Mouse (Mus musculus) neural tube, embryonic 13.5 days (tissue): ENCODE results near the gene C1ql3. TPM values are rescaled to one million over a fixed set of nuclear protein-coding genes. Genes with fewer than 3 reads are reported as not detected.

Experiments
- ATAC-seq: fragments of 200-750 bp; cut with Nextera tagmentation; 2 replicates; pipeline ENCODE4 v1.8.0; 2017; ENCODE audit warnings: low read depth, mild to moderate bottlenecking, moderate TSS enrichment, moderate library complexity
- H3K27ac ChIP-seq: fragments of 300-500 bp; sonication (generic); replicated peaks from 2 replicates; pipeline ENCODE4 v1.5.1; 2015; ENCODE audit warnings: moderate library complexity, mild to moderate bottlenecking, inconsistent platforms
- H3K27me3 ChIP-seq: fragments of 300-500 bp; sonication (generic); 2 replicates; pipeline ENCODE4 v1.6.1; 2015; ENCODE audit warnings: mild to moderate bottlenecking, inconsistent platforms
- H3K36me3 ChIP-seq: fragments of 300-500 bp; sonication (generic); 2 replicates; pipeline ENCODE4 v1.6.1; 2015; ENCODE audit warnings: mild to moderate bottlenecking, inconsistent platforms
- H3K4me1 ChIP-seq: fragments of 300-500 bp; sonication (generic); replicated peaks from 2 replicates; pipeline ENCODE4 v1.6.1; 2015; ENCODE audit warnings: inconsistent platforms
- H3K4me2 ChIP-seq: fragments of 300-500 bp; sonication (generic); 2 replicates; pipeline ENCODE4 v1.6.1; 2015; ENCODE audit warnings: inconsistent platforms, mild to moderate bottlenecking, moderate library complexity
- H3K4me3 ChIP-seq: fragments of 300-500 bp; sonication (generic); 2 replicates; pipeline ENCODE4 v1.5.1; 2015; ENCODE audit warnings: mild to moderate bottlenecking, inconsistent platforms
- H3K9ac ChIP-seq: fragments of 300-500 bp; sonication (generic); 2 replicates; pipeline ENCODE4 v1.6.1; 2015; ENCODE audit warnings: moderate library complexity, mild to moderate bottlenecking, inconsistent platforms
- H3K9me3 ChIP-seq: fragments of 300-500 bp; sonication (generic); 2 replicates; pipeline ENCODE4 v1.6.1; 2016; ENCODE audit warnings: inconsistent platforms
- WGBS: fragments of 180-500 bp; shearing (Covaris S2); methylation state at CpG from one replicate; pipeline ENCODE4 v1.1.7; 2015; 5-methylcytosine and 5-hydroxymethylcytosine counted together
- polyA plus RNA-seq: library from polyadenylated mRNA; unstranded; fragments of >200 nt; fragmentation: Nextera tagmentation; extraction: Ambion mirVana; gene quantifications from 2 replicates; pipeline ENCODE4 v1.2.1, GENCODE M21; 2015

C1ql3 gene
- 2.8 and 3.6 TPM in 2 replicates for polyA plus RNA-seq

- peaks cover 59% of the 10 kb centered on the region for H3K27me3 ChIP-seq
- no peaks in the 10 kb centered on the region for H3K9me3 ChIP-seq
- peak within 1 kb of the TSS; percentile 70 for H3K9ac ChIP-seq
- peak within 1 kb of the TSS; percentile 54 for H3K4me3 ChIP-seq
- H3K4me2 ChIP-seq: peak within 1 kb of the TSS; percentile 99
- ATAC-seq: no peak
- H3K4me1 ChIP-seq: peaks cover 29% of the 10 kb centered on the region
- WGBS: under 1% methylated on average over 19 of the region's 19 CpGs
- peak within 1 kb of the TSS; percentile 35; the same call in 1 of the 2 replicates for H3K27ac ChIP-seq
- H3K36me3 ChIP-seq: no peaks in the 10 kb centered on the region
Observed at GRCm38 (mm10) chr2:13011472-13011871, at the start of gene C1ql3. Gene C1ql3, minus strand, starts transcription at chr2:13011806.

GRCm38 (mm10) chr2:13060426-13061170, 49.0 kb upstream of the C1ql3 start:
- Histone ChIP-seq H3K4me1 (no peaks in the 10 kb centered on the region), H3K9ac (no peak overlapping the region), H3K9me3 (no peaks in the 10 kb centered on the region), H3K4me3 (no peak overlapping the region), H3K27me3 (no peaks in the 10 kb centered on the region), H3K27ac (no peak overlapping the region), H3K4me2 (no peak overlapping the region), H3K36me3 (no peaks in the 10 kb centered on the region)
- no peak for ATAC-seq
- 87% methylated on average over 5 of the region's 5 CpGs for WGBS

- Histone ChIP-seq H3K4me3 (no peak overlapping the region), H3K36me3 (no peaks in the 10 kb centered on the region), H3K4me1 (no peaks in the 10 kb centered on the region), H3K4me2 (no peak overlapping the region), H3K27me3 (no peaks in the 10 kb centered on the region), H3K9ac (no peak overlapping the region), H3K27ac (no peak overlapping the region), H3K9me3 (no peaks in the 10 kb centered on the region)
- no peak for ATAC-seq
- 87% methylated on average over 6 of the region's 6 CpGs for WGBS
Observed at GRCm38 (mm10) chr2:13048649-13049048, 37.0 kb upstream of the C1ql3 start.

GRCm38 (mm10) chr2:13044555-13044954, 32.9 kb upstream of the C1ql3 start:
- no peak overlapping the region for H3K4me3 ChIP-seq
- H3K4me2 ChIP-seq: no peak overlapping the region
- no peaks in the 10 kb centered on the region for H3K27me3 ChIP-seq
- WGBS: 93% methylated on average over 4 of the region's 4 CpGs
- no peak for ATAC-seq
- H3K27ac ChIP-seq: no peak overlapping the region
- H3K4me1 ChIP-seq: no peaks in the 10 kb centered on the region
- H3K9me3 ChIP-seq: no peaks in the 10 kb centered on the region
- H3K9ac ChIP-seq: no peak overlapping the region
- H3K36me3 ChIP-seq: no peaks in the 10 kb centered on the region

- H3K4me2 ChIP-seq: no peak overlapping the region
- H3K9ac ChIP-seq: no peak overlapping the region
- WGBS: 94% methylated on average over 4 of the region's 4 CpGs
- no peaks in the 10 kb centered on the region for H3K27me3 ChIP-seq
- H3K27ac ChIP-seq: no peak overlapping the region
- ATAC-seq: no peak
- H3K4me3 ChIP-seq: no peak overlapping the region
- no peaks in the 10 kb centered on the region for H3K36me3 ChIP-seq
- H3K9me3 ChIP-seq: no peaks in the 10 kb centered on the region
- H3K4me1 ChIP-seq: no peaks in the 10 kb centered on the region
Observed at GRCm38 (mm10) chr2:13039785-13040184, 28.2 kb upstream of the C1ql3 start.

GRCm38 (mm10) chr2:13038772-13039171, 27.2 kb upstream of the C1ql3 start:
- H3K4me2 ChIP-seq: no peak overlapping the region
- no peaks in the 10 kb centered on the region for H3K36me3 ChIP-seq
- H3K4me1 ChIP-seq: no peaks in the 10 kb centered on the region
- 87% methylated on average over 3 of the region's 3 CpGs for WGBS
- ATAC-seq: no peak
- H3K27me3 ChIP-seq: no peaks in the 10 kb centered on the region
- no peaks in the 10 kb centered on the region for H3K9me3 ChIP-seq
- no peak overlapping the region for H3K9ac ChIP-seq
- no peak overlapping the region for H3K4me3 ChIP-seq
- H3K27ac ChIP-seq: no peak overlapping the region

- no peaks in the 10 kb centered on the region for H3K9me3 ChIP-seq
- H3K9ac ChIP-seq: no peak overlapping the region
- no peak overlapping the region for H3K27ac ChIP-seq
- H3K4me3 ChIP-seq: no peak overlapping the region
- no peak for ATAC-seq
- H3K4me1 ChIP-seq: no peaks in the 10 kb centered on the region
- no peaks in the 10 kb centered on the region for H3K36me3 ChIP-seq
- WGBS: 87% methylated on average over 1 of the region's 1 CpGs
- no peak overlapping the region for H3K4me2 ChIP-seq
- H3K27me3 ChIP-seq: peaks cover 1% of the 10 kb centered on the region
Observed at GRCm38 (mm10) chr2:13018861-13019260, 7.3 kb upstream of the C1ql3 start.

GRCm38 (mm10) chr2:13018382-13018781, 6.8 kb upstream of the C1ql3 start:
- no peak overlapping the region for H3K4me3 ChIP-seq
- 38% methylated on average over 5 of the region's 5 CpGs for whole genome bisulfite sequencing
- no peak for ATAC-seq
- H3K27ac ChIP-seq: no peak overlapping the region
- peaks cover 6% of the 10 kb centered on the region for H3K27me3 ChIP-seq
- H3K4me2 ChIP-seq: no peak overlapping the region
- H3K36me3 ChIP-seq: no peaks in the 10 kb centered on the region
- H3K9me3 ChIP-seq: no peaks in the 10 kb centered on the region
- H3K4me1 ChIP-seq: no peaks in the 10 kb centered on the region
- H3K9ac ChIP-seq: no peak overlapping the region

GRCm38 (mm10) chr2:13011973-13012372, 367 bp upstream of the C1ql3 start:
- ATAC-seq: no peak
- no peaks in the 10 kb centered on the region for H3K36me3 ChIP-seq
- peak overlapping the region; percentile 54 for H3K4me3 ChIP-seq
- peaks cover 29% of the 10 kb centered on the region for H3K4me1 ChIP-seq
- H3K4me2 ChIP-seq: peak overlapping the region; percentile 99
- H3K27me3 ChIP-seq: peaks cover 59% of the 10 kb centered on the region
- no peaks in the 10 kb centered on the region for H3K9me3 ChIP-seq
- H3K9ac ChIP-seq: no peak overlapping the region
- H3K27ac ChIP-seq: no peak overlapping the region
- WGBS: 42% methylated on average over 3 of the region's 3 CpGs

- no peaks in the 10 kb centered on the region for H3K36me3 ChIP-seq
- peak; percentile 77 for ATAC-seq
- peak overlapping the region; percentile 54 for H3K4me3 ChIP-seq
- peaks cover 59% of the 10 kb centered on the region for H3K27me3 ChIP-seq
- H3K9me3 ChIP-seq: no peaks in the 10 kb centered on the region
- peaks cover 29% of the 10 kb centered on the region for H3K4me1 ChIP-seq
- under 1% methylated on average over 73 of the region's 75 CpGs for WGBS
- H3K9ac ChIP-seq: peak overlapping the region; percentile 70
- peak overlapping the region; percentile 35; the same call in 1 of the 2 replicates for H3K27ac ChIP-seq
- H3K4me2 ChIP-seq: peak overlapping the region; percentile 99
Observed at GRCm38 (mm10) chr2:13010460-13011341, 905 bp downstream of the C1ql3 start.

GRCm38 (mm10) chr2:13010030-13010459, 1.6 kb downstream of the C1ql3 start:
- peak overlapping the region; percentile 70 for H3K9ac ChIP-seq
- H3K4me3 ChIP-seq: peak overlapping the region; percentile 54
- H3K9me3 ChIP-seq: no peaks in the 10 kb centered on the region
- H3K36me3 ChIP-seq: no peaks in the 10 kb centered on the region
- WGBS: 2% methylated on average over 31 of the region's 31 CpGs
- ATAC-seq: peak; percentile 51
- peak overlapping the region; percentile 35; the same call in 1 of the 2 replicates for H3K27ac ChIP-seq
- H3K4me1 ChIP-seq: peaks cover 29% of the 10 kb centered on the region
- peaks cover 59% of the 10 kb centered on the region for H3K27me3 ChIP-seq
- peak overlapping the region; percentile 99 for H3K4me2 ChIP-seq
